Mouse (Mus musculus) hindbrain, postnatal 0 days (tissue): ENCODE measurements at regions not wholly inside any gene's neighbourhood (a gene's known extent, or its start where the extent isn't known, plus 50 kb on each side); places are given as distances from the start of the nearest gene placed in this dataset.

Experiments
- ATAC-seq: fragments of 200-750 bp; cut with Nextera tagmentation; 2 replicates; pipeline ENCODE4 v1.8.0; 2017; ENCODE audit warnings: mild to moderate bottlenecking, moderate TSS enrichment, moderate library complexity
- DNase-seq: peaks from one replicate; pipeline ENCODE4 v3.0.0-alpha.2; 2015; ENCODE audit warnings: low spot score
- H3K27ac ChIP-seq: fragments of 300-500 bp; sonication (generic); 2 replicates; pipeline ENCODE4 v1.5.1; 2014; ENCODE audit warnings: mild to moderate bottlenecking
- H3K27me3 ChIP-seq: fragments of 300-500 bp; sonication (generic); 2 replicates; pipeline ENCODE4 v1.6.1; 2014; ENCODE audit warnings: low read length, mixed read lengths; ENCODE audit not compliant: insufficient read depth
- H3K36me3 ChIP-seq: fragments of 300-500 bp; sonication (generic); 2 replicates; pipeline ENCODE4 v1.6.1; 2014; ENCODE audit warnings: low read length, mixed read lengths; ENCODE audit not compliant: insufficient read depth
- H3K4me1 ChIP-seq: fragments of 300-500 bp; sonication (generic); 2 replicates; pipeline ENCODE4 v1.6.1; 2014; ENCODE audit warnings: antibody characterized with exemption, low read length, mixed read lengths; ENCODE audit not compliant: insufficient read depth
- H3K4me2 ChIP-seq: fragments of 300-500 bp; sonication (generic); 2 replicates; pipeline ENCODE4 v1.6.1; 2014; ENCODE audit warnings: low read depth, mild to moderate bottlenecking, low read length, moderate library complexity, mixed read lengths
- H3K4me3 ChIP-seq: fragments of 300-500 bp; sonication (generic); 2 replicates; pipeline ENCODE4 v1.5.1; 2014; ENCODE audit warnings: low read length
- H3K9ac ChIP-seq: fragments of 300-500 bp; sonication (generic); replicated peaks from 2 replicates; pipeline ENCODE4 v1.6.1; 2014; ENCODE audit warnings: mild to moderate bottlenecking, low read length, moderate library complexity, mixed read lengths
- H3K9me3 ChIP-seq: fragments of 300-500 bp; sonication (generic); 2 replicates; pipeline ENCODE4 v1.6.1; 2016; ENCODE audit warnings: low read length, mixed read lengths
- CTCF ChIP-seq: IDR thresholded peaks from 2 replicates; pipeline ENCODE4 v1.5.1; 2016; ENCODE audit warnings: antibody characterized with exemption, control low read depth, low read depth
- WGBS: fragments of 180-500 bp; shearing (Covaris S2); extraction: QIAGEN DNeasy Blood & Tissue Kit; methylation state at CpG from one replicate; pipeline ENCODE4 v1.1.7; 2014; 5-methylcytosine and 5-hydroxymethylcytosine counted together

GRCm38 (mm10) chr4:105423727-105424201, 266.6 kb downstream of the Plpp3 start:
- H3K9ac ChIP-seq, result no peak overlapping the region
- no peak overlapping the region for H3K4me2 ChIP-seq
- DNase-seq, result no peak
- ATAC-seq, result no peak
- TF ChIP-seq CTCF, result no peak
- H3K27ac ChIP-seq, result no peak overlapping the region
- H3K36me3 ChIP-seq, result no peaks in the 10 kb centered on the region
- H3K9me3 ChIP-seq, result no peaks in the 10 kb centered on the region
- no peaks in the 10 kb centered on the region for H3K4me1 ChIP-seq
- 81% methylated on average over 3 of the region's 3 CpGs for WGBS
- H3K27me3 ChIP-seq, result no peaks in the 10 kb centered on the region
- H3K4me3 ChIP-seq, result no peak overlapping the region

GRCm38 (mm10) chr4:105425086-105425485, 267.9 kb downstream of the Plpp3 start:
- Histone ChIP-seq H3K9ac (no peak overlapping the region), H3K9me3 (no peaks in the 10 kb centered on the region), H3K4me2 (no peak overlapping the region), H3K27me3 (no peaks in the 10 kb centered on the region), H3K27ac (no peak overlapping the region), H3K4me3 (no peak overlapping the region), H3K4me1 (no peaks in the 10 kb centered on the region), H3K36me3 (no peaks in the 10 kb centered on the region)
- TF ChIP-seq CTCF, result no peak
- no peak for DNase-seq
- 56% methylated on average over 6 of the region's 6 CpGs for WGBS
- no peak for ATAC-seq

GRCm38 (mm10) chr4:105427581-105427980, 270.4 kb downstream of the Plpp3 start:
- no peaks in the 10 kb centered on the region for H3K36me3 ChIP-seq
- H3K9ac ChIP-seq, result no peak overlapping the region
- no peak for DNase-seq
- no peak overlapping the region for H3K4me2 ChIP-seq
- no peaks in the 10 kb centered on the region for H3K9me3 ChIP-seq
- H3K4me3 ChIP-seq, result no peak overlapping the region
- WGBS, result 59% methylated on average over 6 of the region's 6 CpGs
- TF ChIP-seq CTCF, result no peak
- H3K27ac ChIP-seq, result no peak overlapping the region
- no peak for ATAC-seq
- no peaks in the 10 kb centered on the region for H3K4me1 ChIP-seq
- H3K27me3 ChIP-seq, result no peaks in the 10 kb centered on the region

- Histone ChIP-seq H3K36me3 (no peaks in the 10 kb centered on the region), H3K4me1 (no peaks in the 10 kb centered on the region), H3K27me3 (no peaks in the 10 kb centered on the region), H3K4me2 (no peak overlapping the region), H3K9me3 (no peaks in the 10 kb centered on the region; the same call in 1 of the 2 replicates), H3K4me3 (no peak overlapping the region), H3K9ac (no peak overlapping the region), H3K27ac (no peak overlapping the region)
- WGBS, result 82% methylated on average over 6 of the region's 6 CpGs
- TF ChIP-seq CTCF, result no peak
- no peak for DNase-seq
- ATAC-seq, result no peak
Measured at GRCm38 (mm10) chr4:105429381-105430100, 272.4 kb downstream of the Plpp3 start.

GRCm38 (mm10) chr4:105432461-105432860, 275.3 kb downstream of the Plpp3 start:
- Histone ChIP-seq H3K4me3 (no peak overlapping the region), H3K9ac (no peak overlapping the region), H3K9me3 (no peaks in the 10 kb centered on the region; the same call in 1 of the 2 replicates), H3K36me3 (no peaks in the 10 kb centered on the region), H3K27ac (no peak overlapping the region), H3K27me3 (no peaks in the 10 kb centered on the region), H3K4me1 (no peaks in the 10 kb centered on the region), H3K4me2 (no peak overlapping the region)
- no peak for ATAC-seq
- TF ChIP-seq CTCF, result no peak
- DNase-seq, result no peak
- 89% methylated on average over 4 of the region's 4 CpGs for WGBS

- Histone ChIP-seq H3K4me2 (no peak overlapping the region), H3K4me1 (no peaks in the 10 kb centered on the region), H3K36me3 (no peaks in the 10 kb centered on the region), H3K9me3 (no peaks in the 10 kb centered on the region; the same call in 1 of the 2 replicates), H3K27ac (no peak overlapping the region), H3K9ac (no peak overlapping the region), H3K4me3 (no peak overlapping the region), H3K27me3 (no peaks in the 10 kb centered on the region)
- TF ChIP-seq CTCF, result no peak
- ATAC-seq, result no peak
- peak; percentile 47 for DNase-seq
- WGBS, result 46% methylated on average over 5 of the region's 5 CpGs
Measured at GRCm38 (mm10) chr4:105437141-105437540, 280.0 kb downstream of the Plpp3 start.
